Mouse (Mus musculus): Measurements from ENCODE around the gene Olfr1431.

GRCm38 (mm10) chr19:12260732-12261131, 60.3 kb downstream of the Olfr1431 start, which contains the start of gene Olfr235:
- TF ChIP-seq POLR2A (IDR thresholded peaks at IDR 0.05; ENCODE audit: low read depth, low read length) (no peak), CTCF (conservative IDR thresholded peaks at IDR 0.05; ENCODE audit: insufficient read depth, insufficient read length, low read depth, low read length) (no peak)

All from kidney, adult 2 months (tissue).